Mouse (Mus musculus): ENCODE measurements around the gene Serpinc1. TPM values are rescaled to one million over a fixed set of nuclear protein-coding genes. Genes with fewer than 3 reads are reported as not detected.

The Serpinc1 gene
- polyA plus RNA-seq, 1 experiment from 2014 or later: 1,401 TPM

Other genes starting within 250 kb of the Serpinc1 start
- gene Rabgap1l, start 185.4 kb upstream of the Serpinc1 start, polyA plus RNA-seq (2015; fragmentation: Nextera tagmentation; extraction: Ambion mirVana): 27.6 and 28.9 TPM in 2 replicates
- gene Rc3h1, start 72.2 kb upstream of the Serpinc1 start, polyA plus RNA-seq (2015; fragmentation: Nextera tagmentation; extraction: Ambion mirVana): 3.4 TPM in 2 replicates
- 1.8 and 1.9 TPM in 2 replicates for gene Zbtb37, start 56.3 kb downstream of the Serpinc1 start, polyA plus RNA-seq (2015; fragmentation: Nextera tagmentation; extraction: Ambion mirVana)
- gene Dars2, start 92.1 kb downstream of the Serpinc1 start, polyA plus RNA-seq (2015; fragmentation: Nextera tagmentation; extraction: Ambion mirVana): 25.6 and 26.5 TPM in 2 replicates
- gene Cenpl, start 92.1 kb downstream of the Serpinc1 start, polyA plus RNA-seq (2015; fragmentation: Nextera tagmentation; extraction: Ambion mirVana): 37.1 and 38.6 TPM in 2 replicates
- gene Klhl20, start 152.9 kb downstream of the Serpinc1 start, polyA plus RNA-seq (2015; fragmentation: Nextera tagmentation; extraction: Ambion mirVana): 5.2 and 5.6 TPM in 2 replicates
- gene Ankrd45, start 164.1 kb downstream of the Serpinc1 start, polyA plus RNA-seq (2015; fragmentation: Nextera tagmentation; extraction: Ambion mirVana): not detected in 2 replicates
- not detected in 2 replicates for gene Tex50, start 180.7 kb downstream of the Serpinc1 start, polyA plus RNA-seq (2015; fragmentation: Nextera tagmentation; extraction: Ambion mirVana)